Mouse (Mus musculus) left cerebral cortex, adult 11 months (tissue): ENCODE data around the gene Zdhhc6.

Experiments used
- DNase-seq: peaks from one replicate; pipeline ENCODE4 v3.0.0; 2022; ENCODE audit warnings: low spot score

Zdhhc6 gene

GRCm38 (mm10) chr19:55315452-55316108 lies at the start of gene Zdhhc6:
TSS of gene Zdhhc6 (minus strand) at chr19:55316032.
- peak; percentile 50 for DNase-seq

GRCm38 (mm10) chr19:55362606-55363005 lies 46.8 kb upstream of the Zdhhc6 start:
- peak; percentile 27 for DNase-seq

DNA sequence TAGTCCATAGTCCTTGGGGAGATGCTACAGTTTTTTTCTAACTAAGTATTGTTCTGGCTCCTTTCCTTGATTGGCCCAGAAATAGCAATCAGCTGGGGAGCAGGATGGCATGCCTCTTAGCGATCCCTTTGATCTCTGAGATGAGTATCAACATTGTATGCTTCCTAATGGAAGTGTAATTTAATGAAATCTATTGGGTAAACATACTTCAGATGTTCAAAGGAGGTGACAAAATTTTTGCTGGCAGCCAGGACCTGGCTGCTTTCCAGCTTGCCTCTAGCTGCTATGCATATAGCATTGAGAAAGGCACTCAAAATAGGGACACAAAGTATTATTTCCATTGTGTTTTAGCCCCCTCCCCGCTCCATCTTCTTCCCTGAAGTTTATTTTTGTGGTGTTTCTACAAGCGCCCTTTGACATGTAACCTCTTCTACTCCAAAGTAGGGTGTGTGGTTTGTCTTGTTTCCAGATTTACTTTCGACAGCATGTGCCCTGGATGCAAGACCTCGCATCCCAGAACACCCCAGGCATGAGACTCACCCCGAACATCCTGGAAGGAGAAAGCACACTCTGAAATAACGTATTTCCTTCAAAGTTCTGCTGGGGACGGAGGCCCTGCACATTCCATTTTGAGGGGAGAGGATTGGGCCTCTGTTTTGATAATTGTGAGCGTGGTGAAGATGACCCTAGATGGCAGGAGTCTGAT lies 35.0 kb upstream of the Zdhhc6 start:
- DNase-seq, result no peak

DNA sequence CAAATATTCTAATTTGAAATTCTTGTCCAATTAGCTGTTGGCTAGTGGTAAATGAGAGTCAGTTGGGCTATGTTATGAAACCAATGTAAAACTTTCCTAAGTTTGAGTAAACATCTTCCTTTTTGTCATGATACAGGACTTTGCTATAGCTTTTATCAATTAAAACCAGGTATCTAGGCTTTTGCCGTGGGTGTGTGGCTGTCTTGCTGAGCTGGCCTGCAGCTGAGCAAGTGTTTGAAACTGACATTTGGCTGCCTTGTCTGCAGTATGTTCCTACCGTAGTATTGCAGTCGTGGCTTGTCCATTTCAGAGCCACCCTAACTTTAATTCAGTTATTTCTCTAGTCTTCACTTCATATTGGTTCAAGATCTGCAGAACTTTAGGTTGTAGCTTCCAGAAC lies 32.4 kb upstream of the Zdhhc6 start:
- no peak for DNase-seq

DNA sequence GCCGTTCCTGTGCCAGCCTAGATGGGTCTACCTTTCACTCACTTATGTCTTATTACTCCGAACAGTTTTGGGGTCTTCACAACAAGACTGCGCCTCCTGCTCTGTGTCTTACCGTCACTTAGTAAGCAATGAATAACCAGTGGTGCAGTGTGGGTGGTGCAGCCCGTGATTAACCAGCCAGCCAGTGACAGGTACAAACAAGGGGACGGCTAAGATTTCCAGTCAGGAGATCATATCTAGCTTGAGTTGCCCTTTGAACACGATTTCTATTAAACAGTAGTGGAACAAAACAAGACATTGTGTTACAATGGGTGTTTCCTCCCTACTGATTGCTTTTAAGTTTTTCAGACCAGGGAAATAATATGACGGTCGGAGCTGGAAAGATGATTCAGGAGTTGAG lies 27.4 kb upstream of the Zdhhc6 start:
- DNase-seq, result no peak

DNA sequence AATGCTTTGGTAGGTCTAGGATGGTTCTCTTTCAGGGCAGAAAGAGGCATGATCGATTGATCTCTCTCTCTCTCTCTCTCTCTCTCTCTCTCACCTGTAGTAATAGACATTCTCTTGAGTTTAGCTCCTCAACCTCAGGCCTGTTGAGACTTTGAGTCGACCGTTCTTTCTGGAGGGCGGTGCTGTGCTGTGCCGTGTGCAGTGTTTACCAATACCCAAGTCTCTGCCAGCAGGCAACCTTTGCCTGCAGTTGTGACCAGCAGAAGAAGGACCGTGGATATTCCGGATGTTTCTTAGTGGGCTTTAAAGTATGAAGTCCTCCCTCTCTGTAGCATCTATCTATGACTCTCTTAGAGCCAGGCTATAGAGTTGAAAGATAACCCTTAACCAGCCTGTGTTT lies 26.6 kb upstream of the Zdhhc6 start:
- DNase-seq, result no peak

GRCm38 (mm10) chr19:55341377-55341776 lies 25.5 kb upstream of the Zdhhc6 start:
- DNase-seq, result no peak

GRCm38 (mm10) chr19:55340521-55340920 lies 24.7 kb upstream of the Zdhhc6 start:
- DNase-seq, result no peak

GRCm38 (mm10) chr19:55337664-55338063 lies 21.8 kb upstream of the Zdhhc6 start:
- no peak for DNase-seq

DNA sequence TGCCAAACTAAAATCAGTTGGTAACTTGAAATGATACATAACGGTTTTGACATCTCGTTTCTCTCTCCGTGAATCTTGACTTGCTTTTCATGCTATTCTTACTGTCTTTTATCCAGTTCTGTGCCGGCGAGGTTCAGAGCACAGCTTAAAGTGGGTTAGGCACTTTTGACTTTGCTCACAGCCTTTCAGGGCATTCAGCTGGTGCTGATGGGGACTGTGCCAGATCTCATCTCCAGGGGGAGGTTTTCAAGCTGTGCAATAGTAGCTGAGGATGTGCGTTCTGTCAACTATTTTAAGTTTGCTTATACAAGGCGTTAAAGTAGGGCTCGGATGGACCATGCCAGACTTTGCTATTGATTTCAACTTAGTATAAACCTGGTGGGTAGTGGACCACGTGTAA lies 21.2 kb upstream of the Zdhhc6 start:
- no peak for DNase-seq

- no peak for DNase-seq
Measured at GRCm38 (mm10) chr19:55336441-55336840, 20.6 kb upstream of the Zdhhc6 start.

GRCm38 (mm10) chr19:55335881-55336280 lies 20.0 kb upstream of the Zdhhc6 start:
- no peak for DNase-seq

GRCm38 (mm10) chr19:55332641-55333268 lies 16.9 kb upstream of the Zdhhc6 start:
- DNase-seq, result peak; percentile 71

DNA sequence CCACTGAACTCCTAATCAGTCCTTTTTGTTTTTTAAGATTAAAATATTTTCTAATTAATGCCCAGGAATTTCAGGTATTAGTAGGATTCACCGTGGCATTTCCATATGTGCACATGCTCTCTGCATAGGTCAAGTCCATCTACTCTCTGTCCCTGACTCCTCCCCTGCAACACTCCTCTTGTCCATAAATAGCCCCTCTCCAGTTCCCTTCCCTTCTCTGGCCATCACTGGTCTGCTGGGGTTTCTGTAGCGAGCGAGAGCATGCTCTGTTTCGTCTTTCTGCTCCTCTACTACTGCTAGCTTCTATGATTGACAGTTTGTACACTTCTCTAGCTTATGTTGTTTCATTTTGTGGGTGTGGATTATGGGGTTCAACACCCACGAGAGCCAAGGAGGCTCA lies 15.9 kb upstream of the Zdhhc6 start:
- no peak for DNase-seq

DNA sequence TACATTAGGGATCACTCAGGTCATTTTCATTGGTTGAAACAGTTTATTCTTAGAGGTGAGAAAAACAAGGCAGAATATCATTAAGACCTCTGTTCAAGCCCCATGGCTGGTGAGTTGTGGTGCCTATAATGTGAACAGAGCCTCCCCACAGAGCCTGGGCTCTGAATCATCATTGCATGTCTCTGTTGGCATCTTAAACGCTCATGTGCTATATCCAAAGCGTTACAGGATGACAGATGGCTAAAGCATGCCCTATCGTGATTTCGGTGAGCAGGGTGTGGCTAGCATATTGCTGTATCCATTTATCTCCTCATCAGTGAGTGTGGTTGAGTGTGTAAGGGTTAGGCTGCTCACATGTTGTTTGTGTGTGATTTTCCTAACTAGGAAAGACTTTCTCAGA lies 11.7 kb upstream of the Zdhhc6 start:
- DNase-seq, result no peak

GRCm38 (mm10) chr19:55322604-55323003 lies 6.8 kb upstream of the Zdhhc6 start:
- DNase-seq, result no peak

- no peak for DNase-seq
Measured at GRCm38 (mm10) chr19:55319521-55319920, 3.7 kb upstream of the Zdhhc6 start.

- no peak for DNase-seq
Measured at GRCm38 (mm10) chr19:55319036-55319435, 3.2 kb upstream of the Zdhhc6 start.

GRCm38 (mm10) chr19:55316901-55317300 lies 1.1 kb upstream of the Zdhhc6 start:
- no peak for DNase-seq

DNA sequence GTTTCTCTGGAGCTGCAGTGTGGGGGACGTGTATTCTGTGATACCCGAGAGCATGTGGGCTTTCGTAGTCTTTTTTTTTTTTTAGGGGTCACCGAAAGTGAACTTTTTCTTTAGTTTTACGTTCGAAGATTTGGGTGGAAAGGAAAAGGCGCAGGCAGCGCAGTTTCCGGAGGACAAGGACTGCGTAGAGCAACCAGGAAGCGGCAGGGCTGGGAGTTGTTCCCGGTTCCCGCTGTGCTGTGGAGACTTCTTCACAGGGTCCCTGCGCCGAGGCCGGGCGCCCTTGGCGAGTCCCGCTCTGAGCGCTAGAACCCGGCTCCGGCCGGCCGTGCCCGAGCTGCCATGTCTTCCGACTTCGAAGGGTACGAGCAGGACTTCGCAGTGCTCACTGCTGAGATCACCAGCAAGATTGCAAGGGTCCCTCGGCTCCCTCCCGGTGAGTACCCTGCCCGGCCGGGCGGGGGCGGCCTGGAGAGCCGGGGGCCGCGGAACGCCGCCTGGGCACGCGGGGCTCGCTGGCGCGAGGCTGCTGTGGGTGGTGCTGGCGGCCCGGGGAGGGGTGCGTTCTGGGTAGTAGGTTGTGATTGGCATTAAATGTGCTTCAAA lies 380 bp upstream of the Zdhhc6 start, which contains the start of gene Vti1a:
TSS of gene Vti1a (plus strand) at position 187 of the 606 bp plus-strand sequence.
- peak; percentile 81 for DNase-seq

DNA sequence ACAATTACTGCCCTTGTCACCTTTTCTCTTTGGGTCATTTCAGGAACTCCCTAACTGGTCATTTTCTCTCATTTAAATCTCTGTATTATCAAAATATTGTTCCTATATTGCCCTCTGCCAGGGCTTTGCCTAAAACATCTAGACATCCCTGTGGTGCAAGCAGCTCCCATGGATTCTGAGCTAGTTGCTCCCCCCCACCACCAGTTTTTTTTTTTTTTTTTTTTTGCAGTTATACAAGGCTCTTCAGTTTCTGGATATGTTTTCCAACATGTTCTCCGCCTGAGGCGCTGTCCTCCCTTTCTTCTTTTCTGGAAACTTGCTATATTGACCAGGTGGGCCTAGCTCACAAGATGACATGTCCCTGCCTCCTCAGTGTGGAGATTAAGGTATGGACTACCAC lies 2.2 kb downstream of the Zdhhc6 start:
- DNase-seq, result no peak

GRCm38 (mm10) chr19:55311874-55312273 lies 4.0 kb downstream of the Zdhhc6 start:
- DNase-seq, result no peak

DNA sequence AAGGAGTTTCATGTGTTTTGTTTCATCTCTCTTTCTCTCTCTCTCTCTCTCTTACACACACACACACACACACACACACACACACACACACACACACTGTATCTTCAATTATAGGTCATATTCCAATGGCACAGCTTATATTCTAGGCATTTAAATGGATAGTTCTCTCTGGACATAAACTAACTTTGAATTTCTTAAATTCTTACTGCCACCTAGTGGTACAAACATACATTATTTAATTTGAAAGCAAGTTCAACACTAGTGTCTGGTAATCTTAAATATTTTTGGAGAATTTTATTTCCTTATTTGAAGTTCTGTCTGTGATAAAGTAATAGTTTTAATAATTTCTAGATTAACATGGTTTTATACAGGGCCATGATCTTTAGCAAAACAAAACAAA lies 10.8 kb downstream of the Zdhhc6 start:
- DNase-seq, result no peak
